Mouse (Mus musculus) spleen, postnatal 4 days (tissue): ENCODE results near the gene Rbck1.
"Not testable (repeated sequence)": the region's sequence is repeated elsewhere in the genome, so short reads cannot be mapped to it uniquely, and the experiment has no call there.

ENCODE experiments used
- DNase-seq, 2 experiments: peaks; one replicate each; pipeline ENCODE4 v3.0.0; 2022; ENCODE audit warnings: low spot score in 2 of 2

Rbck1 gene

GRCm38 (mm10) chr2:152332101-152332825, at the start of gene Rbck1:
Gene Rbck1 (minus strand): TSS chr2:152332653.
- DNase-seq: peak; percentile 87 to 90

DNA sequence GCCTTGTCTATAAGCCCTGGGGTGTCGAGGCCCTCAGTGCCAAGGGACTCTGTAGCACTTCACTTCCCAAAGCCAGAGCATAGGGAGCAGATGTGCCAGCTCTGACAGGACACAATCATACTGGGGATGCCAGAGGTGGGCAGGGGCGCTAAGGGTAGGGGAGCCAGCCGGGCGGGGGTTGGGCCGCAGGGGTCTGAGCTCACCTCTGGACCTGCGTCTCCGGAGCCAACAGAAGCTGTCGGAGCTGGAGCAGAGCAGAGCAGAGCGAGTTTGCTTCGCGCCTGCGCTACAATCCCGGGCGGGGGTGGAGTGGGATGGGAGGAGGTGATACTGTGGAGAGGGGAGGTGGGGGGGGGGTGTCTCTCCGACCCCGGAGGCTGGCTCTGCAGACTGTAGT, 43.9 kb upstream of the Rbck1 start, which contains the start of gene Nrsn2:
Nrsn2 (minus strand) TSS at position 294 of the 397 bp plus-strand sequence.
- DNase-seq: no peak

DNA sequence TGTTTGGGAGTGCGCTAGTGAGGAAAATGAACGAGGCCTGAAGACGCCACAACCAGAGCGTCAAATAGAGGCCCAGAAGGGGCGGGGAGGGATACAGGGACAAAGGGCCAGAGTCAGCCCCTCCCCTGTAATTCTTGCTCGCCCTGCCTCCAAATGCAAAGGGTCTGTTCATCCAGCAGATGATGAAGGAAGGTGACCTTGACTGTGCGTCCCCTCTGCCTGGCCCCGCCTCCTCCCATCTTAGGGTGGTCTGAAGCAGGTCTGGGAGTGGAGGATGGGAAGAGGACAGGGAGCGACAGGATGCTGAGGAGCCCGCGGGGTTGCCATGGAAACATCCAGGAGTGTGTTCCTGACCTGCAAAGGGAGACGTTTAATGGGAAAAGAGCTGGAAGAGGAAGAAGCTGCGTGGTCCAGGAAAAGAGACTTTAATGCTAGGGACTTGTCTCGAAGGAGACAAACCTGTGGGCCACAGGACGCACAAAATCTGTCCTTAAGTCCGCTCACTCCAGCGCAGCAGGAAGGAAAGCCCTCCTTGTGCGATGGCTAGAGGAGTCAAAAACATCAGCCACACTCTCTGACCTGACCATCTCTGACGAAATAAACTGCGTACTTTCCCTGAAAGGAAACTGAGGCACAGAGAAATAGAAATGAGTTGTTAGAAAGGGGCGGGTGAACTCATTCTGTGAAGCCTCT, 43.3 kb upstream of the Rbck1 start:
- DNase-seq: no peak

- no peak for DNase-seq
These were observed 41.1 kb upstream of the Rbck1 start for GRCm38 (mm10) chr2:152373547-152373946.

DNA sequence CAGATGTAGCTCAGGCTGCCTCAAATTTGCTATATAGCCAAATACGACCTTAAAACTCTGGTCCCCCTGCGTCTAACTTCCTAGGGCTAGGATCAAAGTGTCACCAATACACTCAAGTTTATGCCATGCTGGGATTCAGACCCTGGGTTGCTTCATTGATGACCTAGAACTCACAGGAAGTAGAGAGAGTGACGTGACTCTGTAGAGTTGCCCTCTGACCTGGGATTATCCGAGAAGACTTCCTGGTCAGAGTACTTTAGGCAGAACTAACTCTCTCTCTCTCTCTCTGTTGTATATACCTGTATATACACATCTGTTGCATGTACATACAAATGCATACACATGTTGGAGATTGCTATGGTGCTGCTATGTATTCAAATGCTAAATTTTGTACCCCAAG, 40.2 kb upstream of the Rbck1 start:
- no peak for DNase-seq

DNA sequence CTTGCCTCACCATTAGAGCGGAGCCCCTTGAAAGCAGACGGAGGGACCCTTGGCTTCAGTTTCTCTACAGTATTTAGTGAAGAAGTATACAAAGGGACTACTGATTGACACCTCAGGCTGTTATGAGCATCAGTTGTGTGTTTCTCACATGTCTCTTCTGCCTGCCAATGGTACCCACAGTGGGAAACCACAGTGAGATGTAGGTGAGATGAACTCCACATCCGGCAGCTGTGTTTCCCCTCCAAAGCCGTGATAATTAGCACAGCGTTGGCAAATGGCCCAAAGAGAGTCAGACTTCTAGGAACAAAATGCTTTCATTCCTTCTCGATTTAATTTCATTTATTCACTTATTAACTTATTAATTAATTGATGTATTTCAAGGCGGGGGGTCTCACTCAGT, 39.7 kb upstream of the Rbck1 start:
- DNase-seq: no peak

- DNase-seq: peak; percentile 43 to 78
These were observed 36.2 kb upstream of the Rbck1 start for GRCm38 (mm10) chr2:152368532-152369140.

DNA sequence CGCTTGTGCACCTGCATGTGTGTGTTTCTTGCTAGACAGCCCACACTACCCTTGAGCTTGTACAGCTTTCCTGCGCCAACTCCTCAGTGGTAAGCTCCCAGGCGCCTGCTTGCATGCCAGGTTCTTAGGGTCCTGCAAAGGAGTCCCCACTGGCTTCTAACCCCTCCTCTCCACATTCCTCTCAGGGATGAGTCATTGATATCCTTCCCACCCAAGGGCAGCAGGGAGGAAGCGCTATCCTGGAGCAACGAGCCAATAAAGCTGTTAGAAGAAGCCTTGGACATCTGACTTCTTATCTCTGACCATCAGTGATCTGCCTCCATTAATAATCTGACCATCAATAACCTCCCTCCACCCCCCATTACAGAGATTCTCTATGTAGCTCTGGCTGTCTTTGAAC, 35.5 kb upstream of the Rbck1 start:
- DNase-seq: no peak

DNA sequence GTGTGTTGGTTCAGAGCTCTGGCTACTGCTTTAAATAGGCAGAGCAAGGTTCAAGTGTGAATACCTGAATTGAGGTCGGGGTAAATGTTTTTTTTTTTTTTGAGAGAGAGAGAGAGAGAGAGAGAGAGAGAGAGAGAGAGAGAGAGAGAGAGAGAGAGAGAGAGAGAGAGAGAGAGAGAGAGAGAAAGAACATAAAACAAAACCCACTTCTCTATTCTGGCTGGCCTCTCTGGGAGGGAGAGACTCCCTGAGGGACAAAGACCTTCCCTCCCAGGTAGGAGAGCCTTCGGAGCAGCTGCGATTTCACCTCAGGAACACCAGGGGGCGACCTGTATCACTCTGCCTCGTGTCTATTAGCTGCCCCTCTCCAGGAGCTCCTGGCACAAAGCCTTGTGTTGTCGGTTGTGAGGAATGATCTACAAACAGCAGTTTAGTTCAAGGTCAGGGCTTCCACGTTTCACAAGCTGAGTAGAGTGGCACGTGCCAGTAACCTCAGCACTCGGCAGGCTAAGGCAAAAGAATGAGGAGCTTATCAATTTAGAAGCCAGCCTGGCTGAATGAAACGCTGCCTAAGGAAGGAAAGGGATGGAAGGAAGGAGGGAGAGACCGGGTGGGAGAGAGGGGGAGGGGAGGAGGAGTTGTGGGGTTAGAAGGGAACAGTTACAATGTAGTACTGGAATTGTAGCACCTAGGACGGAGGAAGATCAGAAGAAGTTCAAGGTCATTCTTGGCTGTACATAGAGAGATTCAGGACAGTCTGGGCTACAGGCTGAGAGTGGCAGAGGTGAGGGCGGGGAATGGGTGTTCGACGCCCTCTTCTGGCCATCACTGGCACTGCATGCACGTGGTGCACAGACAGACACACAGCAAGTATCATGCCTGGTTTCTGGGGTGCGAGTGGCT, 31.0 kb upstream of the Rbck1 start:
- DNase-seq: peak; percentile 78 to 88

DNA sequence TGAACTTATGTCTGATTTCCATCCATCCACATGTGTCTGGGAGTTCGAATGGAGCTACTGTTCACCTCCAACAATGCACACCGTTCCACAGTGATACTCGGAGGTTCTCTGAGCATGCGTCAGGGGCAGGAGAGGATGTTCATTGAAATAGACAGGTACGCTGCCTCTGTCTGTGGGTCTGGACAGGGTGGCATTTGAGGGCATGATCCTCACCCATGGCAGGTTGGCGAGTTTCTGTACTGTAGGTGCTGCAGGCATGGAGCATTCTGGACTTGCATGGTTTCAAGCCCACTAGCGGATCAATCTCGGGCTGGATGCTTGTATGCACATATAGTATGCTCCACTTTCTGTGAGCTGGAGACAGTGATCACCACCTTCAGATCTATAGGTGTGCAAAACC, 28.7 kb upstream of the Rbck1 start:
- DNase-seq: no peak

GRCm38 (mm10) chr2:152360271-152360775, 27.9 kb upstream of the Rbck1 start:
- DNase-seq: no peak

DNA sequence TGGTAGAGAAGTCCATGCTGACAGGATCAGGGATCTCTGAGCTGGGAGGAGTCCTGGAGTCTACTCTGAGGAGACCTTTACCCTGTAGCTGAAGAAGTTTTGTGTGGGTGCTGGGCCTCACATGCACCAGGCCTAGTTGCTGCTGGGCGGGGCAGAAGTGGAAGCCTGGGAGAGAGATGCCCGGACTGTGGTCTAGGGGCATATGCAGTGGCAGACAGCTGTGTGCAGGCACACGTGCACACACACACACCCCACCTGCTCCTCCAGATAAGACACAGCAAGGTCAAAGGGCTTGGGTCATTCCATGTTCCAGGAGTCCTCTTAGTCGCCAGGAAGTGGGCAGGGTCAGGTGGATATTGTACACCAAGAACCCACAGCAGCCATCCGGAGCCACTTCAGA, 27.2 kb upstream of the Rbck1 start:
- DNase-seq: no peak

DNA sequence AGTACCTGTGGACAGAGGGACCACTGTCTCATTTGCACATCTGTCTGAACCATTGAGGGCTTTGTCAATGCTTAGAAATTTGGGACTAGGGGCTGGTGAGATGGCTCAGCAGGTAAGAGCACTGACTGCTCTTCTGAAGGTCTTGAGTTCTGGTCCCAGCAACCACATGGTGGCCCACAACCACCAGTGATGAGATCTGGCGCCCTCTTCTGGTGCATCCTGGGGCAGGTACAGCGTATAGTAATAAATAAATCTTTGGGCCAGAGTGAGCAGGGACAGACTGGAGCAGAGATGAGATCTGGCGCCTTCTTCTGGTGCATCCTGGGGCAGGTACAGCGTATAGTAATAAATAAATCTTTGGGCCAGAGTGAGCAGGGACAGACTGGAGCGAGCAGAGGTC, 26.5 kb upstream of the Rbck1 start:
- not testable (repeated sequence) for DNase-seq

- DNase-seq: no peak
These were observed 24.8 kb upstream of the Rbck1 start for GRCm38 (mm10) chr2:152357254-152357653.

DNA sequence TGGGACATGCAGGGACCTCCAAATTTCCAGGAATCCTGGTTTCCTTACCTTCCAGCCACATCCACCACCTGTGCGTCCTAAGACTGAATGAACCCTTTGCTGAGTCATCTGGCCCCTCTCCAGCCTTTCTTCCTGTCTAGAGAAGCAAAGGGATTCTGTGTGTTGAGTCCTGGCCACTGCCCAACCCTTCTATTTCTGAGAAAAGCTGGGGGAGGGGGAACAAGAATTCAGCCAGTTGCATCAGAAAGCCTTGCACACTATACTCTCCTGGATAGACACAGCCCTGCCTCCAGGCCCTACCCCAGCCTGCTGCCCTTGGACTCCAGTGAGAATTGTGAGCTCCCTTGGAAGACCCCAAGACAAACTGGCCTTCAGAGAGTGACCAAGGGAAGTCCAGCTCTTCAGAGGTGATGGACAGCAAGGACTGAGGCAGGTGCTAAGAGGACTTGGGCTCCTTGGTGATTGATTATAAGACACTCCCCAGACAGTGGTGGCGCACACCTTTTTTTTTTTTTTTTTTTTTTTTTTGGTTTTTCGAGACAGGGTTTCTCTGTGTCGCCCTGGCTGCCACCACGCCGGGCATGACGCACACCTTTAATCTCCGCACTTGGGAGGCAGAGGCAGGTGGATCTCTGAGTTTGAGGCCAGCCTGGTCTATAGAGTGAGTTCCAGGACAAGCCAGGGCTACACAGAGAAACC, 17.5 kb upstream of the Rbck1 start:
- DNase-seq: no peak

- no peak for DNase-seq
These were observed 16.8 kb upstream of the Rbck1 start for GRCm38 (mm10) chr2:152349205-152349604.

GRCm38 (mm10) chr2:152347722-152348121, 15.3 kb upstream of the Rbck1 start:
- no peak for DNase-seq

DNA sequence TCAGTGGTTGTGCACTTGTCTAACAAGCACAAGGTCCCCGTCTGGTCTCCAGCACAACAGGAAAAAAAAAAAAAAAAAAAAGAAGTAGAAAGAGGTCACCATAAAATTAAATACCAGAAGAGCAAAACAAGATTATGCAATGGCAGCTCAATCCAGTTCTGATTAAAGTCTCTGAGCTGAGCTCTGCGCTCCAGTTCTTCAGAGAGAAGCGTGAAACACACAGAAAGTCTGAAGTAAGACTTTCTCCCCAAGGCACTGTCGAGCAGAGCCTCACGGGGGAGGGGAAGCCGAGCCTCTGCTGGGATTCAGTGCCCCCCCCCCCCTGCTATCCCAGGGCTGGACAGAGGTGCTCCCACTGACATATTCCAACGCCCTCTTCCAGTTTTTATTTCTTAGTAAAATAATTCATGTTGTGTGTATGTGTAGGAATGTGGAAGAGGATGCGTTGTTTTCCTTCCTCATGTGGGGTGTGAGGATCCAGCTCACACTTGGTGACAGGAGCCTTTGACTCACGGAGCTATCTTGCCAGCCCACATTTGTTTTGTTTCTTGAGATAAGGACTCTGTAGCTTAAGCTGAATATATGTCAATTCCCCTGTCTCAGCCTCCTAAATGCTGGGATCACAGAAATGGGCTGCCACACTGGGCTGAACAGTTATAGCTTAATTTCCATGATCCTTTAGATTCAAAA, 14.5 kb upstream of the Rbck1 start:
- DNase-seq: no peak

DNA sequence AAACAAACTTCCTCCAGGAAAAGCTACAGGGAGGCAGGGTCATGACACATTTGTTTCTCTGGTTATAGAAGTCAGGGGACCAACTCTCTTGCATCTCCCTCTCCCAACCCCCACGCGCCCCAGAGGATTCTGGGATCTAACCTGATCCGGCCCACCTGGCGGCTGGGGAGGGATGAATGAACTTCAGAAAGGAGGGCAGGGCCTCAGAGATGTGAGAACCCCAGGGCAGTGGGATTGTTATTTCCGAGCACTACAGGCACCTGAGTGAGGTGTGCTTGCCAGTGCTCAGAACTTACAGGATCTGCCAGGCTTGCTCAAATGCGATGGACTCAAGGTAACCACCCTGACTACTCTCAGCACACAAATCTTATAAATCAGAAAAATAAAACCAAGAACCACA, 12.9 kb upstream of the Rbck1 start:
- DNase-seq: no peak

DNA sequence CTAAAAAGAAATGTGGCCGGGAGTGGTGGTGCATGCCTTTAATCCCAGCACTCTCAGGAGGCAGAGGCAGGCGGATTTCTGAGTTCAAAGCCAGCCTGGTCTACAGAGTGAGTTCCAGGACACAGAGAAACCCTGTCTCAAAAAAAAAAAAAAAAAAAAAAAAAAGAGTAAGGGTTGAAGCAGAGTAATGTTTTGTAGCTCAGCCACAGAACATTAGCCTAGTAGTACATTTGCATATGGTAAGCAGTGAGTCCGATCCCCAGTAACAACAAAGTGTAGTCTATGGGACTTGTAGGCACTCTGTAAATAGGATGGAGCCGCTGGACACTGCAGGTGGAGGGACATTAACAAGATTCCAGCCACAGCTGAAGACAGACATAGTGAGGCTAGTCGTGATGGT, 12.5 kb upstream of the Rbck1 start:
- DNase-seq: no peak
